Mouse (Mus musculus) stomach, embryonic 16.5 days (tissue): ENCODE results near the gene Epha8. TPM values are rescaled to one million over a fixed set of nuclear protein-coding genes. Genes with fewer than 3 reads are reported as not detected.

Source experiments
- ATAC-seq: fragments of 200-750 bp; cut with Nextera tagmentation; 2 replicates; pipeline ENCODE4 v1.8.0; 2017; ENCODE audit warnings: moderate number of reproducible peaks, moderate TSS enrichment; ENCODE audit not compliant: insufficient read depth, low FRiP score
- H3K27ac ChIP-seq: fragments of 300-500 bp; sonication (generic); 2 replicates; pipeline ENCODE4 v1.5.1; 2014; ENCODE audit warnings: low read length
- H3K27me3 ChIP-seq: fragments of 300-500 bp; sonication (generic); 2 replicates; pipeline ENCODE4 v1.6.1; 2014; ENCODE audit warnings: low read length, control low read depth, mixed read lengths; ENCODE audit not compliant: control insufficient read depth, insufficient read depth
- H3K36me3 ChIP-seq: fragments of 300-500 bp; sonication (generic); 2 replicates; pipeline ENCODE4 v1.6.1; 2014; ENCODE audit warnings: low read length; ENCODE audit not compliant: control insufficient read depth, insufficient read depth
- H3K4me1 ChIP-seq: fragments of 300-500 bp; sonication (generic); 2 replicates; pipeline ENCODE4 v1.6.1; 2014; ENCODE audit warnings: low read length, control low read depth, mixed read lengths; ENCODE audit not compliant: control insufficient read depth, insufficient read depth
- H3K4me2 ChIP-seq: fragments of 300-500 bp; sonication (generic); 2 replicates; pipeline ENCODE4 v1.6.1; 2014; ENCODE audit warnings: low read depth, low read length, mixed read lengths
- H3K4me3 ChIP-seq: fragments of 300-500 bp; sonication (generic); replicated peaks from 2 replicates; pipeline ENCODE4 v1.5.1; 2014; ENCODE audit warnings: mild to moderate bottlenecking, low read length
- H3K9ac ChIP-seq: fragments of 300-500 bp; sonication (generic); 2 replicates; pipeline ENCODE4 v1.6.1; 2014; ENCODE audit warnings: low read length
- H3K9me3 ChIP-seq: fragments of 300-500 bp; sonication (generic); replicated peaks from 2 replicates; pipeline ENCODE4 v1.6.1; 2016; ENCODE audit warnings: low read length, control low read depth; ENCODE audit not compliant: control insufficient read depth
- WGBS: fragments of 180-500 bp; shearing (Covaris S2); extraction: QIAGEN DNeasy Blood & Tissue Kit; methylation state at CpG from one replicate; pipeline ENCODE4 v1.1.7; 2014; 5-methylcytosine and 5-hydroxymethylcytosine counted together
- polyA plus RNA-seq: library from polyadenylated mRNA; unstranded; fragments of >200 nt; fragmentation: Nextera tagmentation; extraction: Ambion mirVana; gene quantifications from 2 replicates; pipeline ENCODE4 v1.2.1, GENCODE M21; 2015

Epha8 gene
- polyA plus RNA-seq, 1 experiment from 2014 or later: 0.39 TPM

DNA sequence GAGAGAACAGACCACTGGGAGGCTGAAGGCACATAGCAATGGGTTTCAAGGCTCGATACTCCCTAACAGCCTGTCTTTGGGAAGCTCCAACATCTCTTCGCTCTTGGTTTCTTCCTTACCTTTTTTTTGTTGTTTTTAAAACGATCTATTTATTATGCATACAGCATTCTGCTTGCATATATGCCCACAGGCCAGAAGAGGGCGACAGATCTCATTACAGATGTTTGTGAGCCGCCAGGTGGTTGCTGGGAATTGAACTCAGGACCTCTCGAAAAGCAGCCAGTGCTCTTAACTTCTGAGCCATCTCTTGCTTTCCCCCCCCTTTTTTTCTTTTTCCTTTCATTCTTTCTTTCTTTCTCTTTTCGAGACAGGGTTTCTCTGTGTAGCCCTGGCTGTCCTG is 57.5 kb downstream of the Epha8 start:
- Histone ChIP-seq H3K9me3 (no peaks in the 10 kb centered on the region), H3K27ac (no peak overlapping the region), H3K4me3 (no peak overlapping the region), H3K9ac (no peak overlapping the region), H3K4me2 (no peak overlapping the region), H3K4me1 (0 out of 2 replicates have a peak, but pooled peaks cover 3% of the 10 kb centered on the region), H3K36me3 (no peaks in the 10 kb centered on the region), H3K27me3 (peaks cover 5% of the 10 kb centered on the region; the same call in 1 of the 2 replicates)
- ATAC-seq: no peak
- 65% methylated on average over 7 of the region's 7 CpGs for WGBS

GRCm38 (mm10) chr4:136898637-136899036 is 58.0 kb downstream of the Epha8 start, which contains the start of gene C1qa:
TSS of gene C1qa (minus strand) at chr4:136898803.
- Histone ChIP-seq H3K27me3 (peaks cover 3% of the 10 kb centered on the region; the same call in 1 of the 2 replicates), H3K36me3 (no peaks in the 10 kb centered on the region), H3K9me3 (no peaks in the 10 kb centered on the region), H3K27ac (peak within 1 kb of the TSS; percentile 23; the same call in 1 of the 2 replicates), H3K4me2 (no peak within 1 kb of the TSS), H3K9ac (no peak within 1 kb of the TSS), H3K4me1 (0 out of 2 replicates have a peak, but pooled peaks cover 3% of the 10 kb centered on the region), H3K4me3 (no peak within 1 kb of the TSS; the same call in 1 of the 2 replicates)
- ATAC-seq: no peak
- WGBS: 56% methylated on average over 9 of the region's 9 CpGs

- Histone ChIP-seq H3K27ac (peak overlapping the region; percentile 23; the same call in 1 of the 2 replicates), H3K4me3 (no peak overlapping the region), H3K9me3 (no peaks in the 10 kb centered on the region), H3K4me1 (0 out of 2 replicates have a peak, but pooled peaks cover 3% of the 10 kb centered on the region), H3K4me2 (no peak overlapping the region), H3K36me3 (no peaks in the 10 kb centered on the region), H3K27me3 (peaks cover 3% of the 10 kb centered on the region; the same call in 1 of the 2 replicates), H3K9ac (no peak overlapping the region)
- peak; percentile 61 for ATAC-seq
- 21% methylated on average over 9 of the region's 9 CpGs for WGBS
Observed at GRCm38 (mm10) chr4:136898084-136898598, 58.5 kb downstream of the Epha8 start.

- no peak overlapping the region for H3K9ac ChIP-seq
- H3K27ac ChIP-seq: no peak overlapping the region
- H3K9me3 ChIP-seq: no peaks in the 10 kb centered on the region
- H3K27me3 ChIP-seq: peaks cover 3% of the 10 kb centered on the region; the same call in 1 of the 2 replicates
- no peak overlapping the region for H3K4me3 ChIP-seq
- no peak overlapping the region for H3K4me2 ChIP-seq
- H3K4me1 ChIP-seq: 0 out of 2 replicates have a peak, but pooled peaks cover 3% of the 10 kb centered on the region
- H3K36me3 ChIP-seq: no peaks in the 10 kb centered on the region
- no peak for ATAC-seq
- 35% methylated on average over 10 of the region's 10 CpGs for WGBS
Observed at GRCm38 (mm10) chr4:136896461-136896860, 60.2 kb downstream of the Epha8 start.

DNA sequence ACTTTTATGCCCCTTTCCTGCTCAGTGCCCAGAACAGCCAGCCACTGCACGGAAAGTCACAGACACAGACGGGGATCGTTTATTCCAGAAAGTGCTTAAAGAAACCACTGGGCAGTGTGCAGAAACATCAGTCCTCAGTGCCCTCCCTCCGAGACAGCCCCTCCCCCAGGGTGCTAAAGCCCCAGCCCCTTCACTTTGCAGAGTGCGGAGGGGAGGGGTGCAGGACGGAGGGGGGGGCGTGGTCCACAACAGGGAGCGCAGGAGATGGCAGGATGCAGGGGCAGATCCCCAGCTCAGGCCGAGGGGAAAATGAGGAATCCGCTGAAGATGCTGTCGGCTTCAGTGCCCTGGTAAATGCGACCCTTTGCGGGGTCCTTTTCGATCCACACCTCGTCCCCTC is 60.8 kb downstream of the Epha8 start:
- H3K4me2 ChIP-seq: no peak overlapping the region
- H3K4me3 ChIP-seq: no peak overlapping the region
- no peaks in the 10 kb centered on the region for H3K9me3 ChIP-seq
- no peak overlapping the region for H3K27ac ChIP-seq
- peaks cover 3% of the 10 kb centered on the region; the same call in 1 of the 2 replicates for H3K27me3 ChIP-seq
- no peaks in the 10 kb centered on the region for H3K36me3 ChIP-seq
- H3K4me1 ChIP-seq: 0 out of 2 replicates have a peak, but pooled peaks cover 3% of the 10 kb centered on the region
- ATAC-seq: no peak
- WGBS: 6% methylated on average over 15 of the region's 15 CpGs
- no peak overlapping the region for H3K9ac ChIP-seq

- H3K9me3 ChIP-seq: no peaks in the 10 kb centered on the region
- peaks cover 3% of the 10 kb centered on the region; the same call in 1 of the 2 replicates for H3K27me3 ChIP-seq
- H3K9ac ChIP-seq: no peak overlapping the region
- no peak overlapping the region for H3K4me3 ChIP-seq
- no peak overlapping the region for H3K27ac ChIP-seq
- 0 out of 2 replicates have a peak, but pooled peaks cover 3% of the 10 kb centered on the region for H3K4me1 ChIP-seq
- 67% methylated on average over 4 of the region's 4 CpGs for WGBS
- H3K36me3 ChIP-seq: no peaks in the 10 kb centered on the region
- no peak overlapping the region for H3K4me2 ChIP-seq
- ATAC-seq: no peak
Observed at GRCm38 (mm10) chr4:136894821-136895220, 61.8 kb downstream of the Epha8 start.

GRCm38 (mm10) chr4:136893691-136894543 is 62.7 kb downstream of the Epha8 start:
- H3K27ac ChIP-seq: no peak overlapping the region
- 0 out of 2 replicates have a peak, but pooled peaks cover 3% of the 10 kb centered on the region for H3K4me1 ChIP-seq
- peaks cover 3% of the 10 kb centered on the region; the same call in 1 of the 2 replicates for H3K27me3 ChIP-seq
- no peak overlapping the region for H3K9ac ChIP-seq
- H3K9me3 ChIP-seq: no peaks in the 10 kb centered on the region
- ATAC-seq: peak; percentile 42; the same call in 1 of the 2 replicates
- 5% methylated on average over 9 of the region's 9 CpGs for WGBS
- no peak overlapping the region for H3K4me2 ChIP-seq
- no peaks in the 10 kb centered on the region for H3K36me3 ChIP-seq
- no peak overlapping the region for H3K4me3 ChIP-seq

- no peaks in the 10 kb centered on the region for H3K9me3 ChIP-seq
- H3K36me3 ChIP-seq: no peaks in the 10 kb centered on the region
- 57% methylated on average over 5 of the region's 5 CpGs for WGBS
- H3K27ac ChIP-seq: no peak within 1 kb of the TSS
- peaks cover 3% of the 10 kb centered on the region; the same call in 1 of the 2 replicates for H3K27me3 ChIP-seq
- 0 out of 2 replicates have a peak, but pooled peaks cover 3% of the 10 kb centered on the region for H3K4me1 ChIP-seq
- ATAC-seq: no peak
- no peak within 1 kb of the TSS for H3K4me2 ChIP-seq
- H3K4me3 ChIP-seq: peak within 1 kb of the TSS; percentile 3; the same call in 1 of the 2 replicates
- no peak within 1 kb of the TSS for H3K9ac ChIP-seq
Observed at GRCm38 (mm10) chr4:136892811-136893210, 63.8 kb downstream of the Epha8 start, which contains the start of gene C1qc. TSS of gene C1qc (minus strand) at chr4:136893065.
